Mouse (Mus musculus): ENCODE results near the gene Mastl.

Gene Mastl

DNA sequence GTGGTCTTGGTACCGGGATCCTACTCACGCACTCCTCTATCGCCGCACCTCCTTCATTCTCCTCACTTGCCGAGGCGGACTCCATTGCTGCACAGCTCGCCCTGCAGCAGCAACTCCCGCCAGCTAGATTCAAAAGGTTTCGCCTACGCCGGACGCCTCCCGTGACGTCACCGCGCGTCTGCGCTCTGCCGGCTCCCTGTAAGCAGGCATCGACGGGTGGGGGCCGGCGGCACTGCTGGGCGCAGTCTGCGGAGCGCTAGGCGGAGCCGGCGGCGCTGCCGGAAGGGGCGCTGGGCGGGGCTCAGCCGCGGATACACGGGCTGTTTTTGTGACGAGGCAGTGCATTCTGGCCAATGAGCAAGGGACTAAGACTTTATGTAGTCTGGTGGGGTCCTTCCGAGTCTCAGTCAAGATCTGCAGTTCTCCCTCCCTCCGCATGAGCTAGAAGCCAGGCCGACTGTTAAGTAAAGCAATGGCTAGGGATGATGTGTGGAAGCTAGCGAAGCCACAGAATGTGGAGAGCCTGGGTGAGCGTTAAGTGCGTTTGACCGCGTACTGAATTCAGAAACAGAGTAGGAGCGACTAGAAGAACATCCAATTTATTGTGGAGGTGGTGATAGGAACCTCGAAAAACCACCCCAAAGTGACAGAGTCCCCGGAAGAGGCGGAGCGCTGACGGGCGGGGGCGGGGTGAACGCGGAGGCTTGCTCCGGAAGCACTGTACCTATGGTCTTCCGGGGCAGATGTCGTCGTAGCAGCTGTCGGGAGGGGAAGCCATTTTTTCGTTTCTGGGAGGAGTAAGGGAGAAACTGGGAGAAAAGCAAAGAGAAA, at the start of gene Mastl, which contains the start of gene Yme1l1:
Mastl (minus strand) TSS at position 248 of the 831 bp plus-strand sequence.
Yme1l1 (plus strand) TSS at position 593 of the 831 bp plus-strand sequence.
- peak; percentile 98 for DNase-seq (ENCODE audit: low spot score)

DNA sequence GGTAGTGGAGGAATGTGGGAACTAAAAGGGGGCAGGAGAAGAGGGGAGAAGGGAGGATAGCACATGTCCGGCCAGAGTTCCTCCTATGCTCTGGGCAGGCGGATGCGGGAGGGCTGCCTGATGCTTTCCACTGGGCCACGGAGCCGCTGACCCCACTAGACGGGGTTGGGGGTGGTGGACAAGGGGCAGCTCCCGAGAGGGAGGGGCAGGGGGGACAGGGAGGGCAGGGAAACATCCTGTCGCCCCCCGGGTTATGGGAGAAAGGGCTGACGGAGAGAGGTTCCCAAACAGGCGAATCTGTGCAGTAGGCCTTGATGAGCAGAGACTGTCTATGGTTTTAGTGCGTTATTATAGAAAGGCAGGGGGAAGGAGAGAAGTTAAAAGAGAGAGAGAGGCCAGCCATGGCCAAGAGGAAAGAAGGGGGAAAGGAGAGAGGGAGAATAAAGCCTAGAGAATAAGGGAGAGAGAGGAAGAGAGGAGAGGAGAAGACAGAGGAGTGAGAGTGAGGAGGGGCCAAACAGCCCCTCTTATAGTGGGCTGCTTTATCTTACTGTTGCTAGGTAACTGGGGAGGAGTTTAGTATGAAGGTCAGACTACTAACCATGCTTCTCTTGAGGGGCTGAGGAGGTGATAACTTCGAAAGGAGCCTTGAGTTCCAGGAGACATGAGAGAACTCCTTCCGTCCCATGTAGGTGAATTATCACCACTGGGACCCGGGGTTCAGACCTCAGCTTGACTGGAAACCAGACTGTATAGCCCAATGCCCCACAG, 47.3 kb upstream of the Mastl start:
- no peak for DNase-seq (ENCODE audit: low spot score)

DNA sequence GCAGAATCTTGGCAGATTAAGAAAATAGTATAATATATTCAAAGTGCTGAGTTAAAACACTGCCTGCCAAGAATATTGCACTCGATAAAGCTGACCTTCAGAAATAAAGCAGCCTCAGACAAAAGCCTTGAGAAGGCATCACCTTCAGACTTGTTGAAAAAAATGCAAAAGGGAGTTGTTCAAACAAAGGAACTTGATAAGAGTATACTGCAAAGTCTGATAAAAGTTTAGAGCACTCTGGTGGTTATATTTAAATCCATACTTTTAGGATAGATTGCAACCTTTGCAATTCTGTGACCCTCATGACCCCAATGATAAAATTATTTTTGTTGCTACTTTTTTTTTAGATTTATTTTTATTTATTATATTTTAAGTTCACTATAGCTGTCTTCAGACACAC, 45.2 kb upstream of the Mastl start:
- DNase-seq (ENCODE audit: low spot score) = no peak

DNA sequence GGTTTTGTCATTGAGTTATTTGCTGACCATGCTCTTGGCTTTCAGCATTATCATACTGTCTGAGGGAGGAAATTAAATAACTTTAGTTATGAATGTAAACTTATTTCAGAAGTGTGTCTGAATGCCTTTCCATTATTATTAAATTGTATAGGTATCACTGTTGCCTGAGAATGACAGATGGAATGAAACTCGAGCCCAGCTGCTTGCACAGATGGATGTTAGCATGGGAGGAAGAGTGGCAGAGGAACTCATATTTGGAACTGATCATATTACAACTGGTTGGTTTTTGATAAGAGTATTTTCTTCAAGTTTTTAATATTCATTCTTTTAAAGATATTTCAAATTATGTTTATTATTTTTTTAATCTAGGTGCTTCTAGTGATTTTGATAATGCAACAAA, 38.5 kb upstream of the Mastl start:
- no peak for DNase-seq (ENCODE audit: low spot score)

DNA sequence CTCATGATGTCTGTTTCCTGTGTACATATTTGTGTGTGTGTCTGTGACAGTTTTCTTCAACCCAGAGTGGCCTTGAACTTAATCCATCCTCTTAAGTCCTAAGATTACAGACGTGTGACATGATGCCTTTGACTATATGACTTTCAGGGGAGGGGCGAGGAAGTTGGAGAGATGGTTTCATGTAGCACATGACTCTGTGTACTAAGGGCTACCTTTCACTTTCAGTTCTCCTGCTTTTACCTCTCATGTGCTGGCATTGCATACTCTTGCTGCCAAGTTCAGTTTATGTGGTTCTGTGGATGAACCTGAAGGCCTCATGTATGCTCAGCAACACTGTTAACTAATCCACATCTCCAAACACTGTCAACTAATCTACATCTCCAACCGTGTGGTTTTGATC, 16.5 kb upstream of the Mastl start:
- DNase-seq (ENCODE audit: low spot score) = no peak

DNA sequence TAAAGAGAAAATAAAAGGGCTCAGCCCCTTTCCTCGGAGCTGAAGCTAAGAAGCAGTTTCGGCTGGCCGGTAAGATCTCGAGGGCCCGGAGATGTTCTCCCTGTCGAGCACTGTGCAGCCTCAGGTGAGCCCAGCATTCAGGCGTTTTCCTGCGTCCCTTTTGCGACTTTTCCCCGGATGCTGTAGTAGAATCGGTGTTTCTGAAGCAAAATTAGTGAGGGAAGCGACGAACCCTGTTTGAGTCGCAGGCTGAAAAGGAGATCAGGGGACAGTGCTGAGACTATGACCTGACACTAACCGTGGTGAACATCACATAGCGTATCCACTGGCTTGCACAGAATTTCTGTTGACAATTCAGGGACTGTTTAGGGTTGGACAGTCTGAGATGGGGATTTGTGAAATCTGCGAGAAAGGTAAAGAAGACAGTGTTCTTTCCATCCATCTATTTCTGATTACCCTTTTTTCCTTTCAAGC, 821 bp upstream of the Mastl start:
- DNase-seq (ENCODE audit: low spot score) = no peak

DNA sequence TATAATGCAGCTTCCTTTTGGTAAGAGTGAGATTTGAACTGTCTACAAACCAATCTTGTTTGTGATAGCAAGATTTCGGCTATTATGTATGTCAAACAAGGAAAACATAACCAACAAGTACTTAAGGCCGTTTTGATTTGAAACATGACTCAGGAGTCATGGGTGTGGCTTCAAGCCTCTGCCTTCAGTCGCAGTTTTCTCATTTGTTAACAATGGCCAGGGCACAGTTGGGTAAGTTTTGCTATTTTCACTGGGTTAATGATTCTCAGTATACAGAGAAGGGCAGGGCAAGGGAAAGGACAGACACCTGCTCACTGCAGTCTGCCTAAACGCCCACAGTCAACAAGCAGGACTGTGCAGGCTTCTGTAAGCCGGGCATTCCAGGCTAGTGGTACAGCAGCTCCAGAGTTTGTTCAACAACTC, 614 bp downstream of the Mastl start:
- no peak for DNase-seq (ENCODE audit: low spot score)

DNA sequence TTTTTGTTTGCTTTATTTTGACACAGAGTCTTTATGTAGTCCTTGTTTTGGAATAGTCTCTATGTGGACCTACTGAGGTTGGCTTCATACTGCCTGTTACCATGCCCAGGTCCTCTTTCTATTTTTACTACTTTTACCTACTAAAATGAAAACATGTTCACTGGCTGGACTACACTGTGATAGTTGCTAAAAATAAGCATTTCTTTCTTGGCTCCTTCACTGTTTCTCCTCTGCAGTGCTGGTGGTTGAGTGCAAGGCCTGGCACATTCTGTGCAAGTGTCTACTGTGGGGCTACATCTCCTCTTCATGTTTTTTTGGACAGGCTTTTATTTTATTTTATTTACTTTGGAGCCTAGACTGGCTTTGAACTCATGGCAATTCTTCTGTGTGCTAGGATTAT, 36.3 kb downstream of the Mastl start:
- no peak for DNase-seq (ENCODE audit: low spot score)

DNA sequence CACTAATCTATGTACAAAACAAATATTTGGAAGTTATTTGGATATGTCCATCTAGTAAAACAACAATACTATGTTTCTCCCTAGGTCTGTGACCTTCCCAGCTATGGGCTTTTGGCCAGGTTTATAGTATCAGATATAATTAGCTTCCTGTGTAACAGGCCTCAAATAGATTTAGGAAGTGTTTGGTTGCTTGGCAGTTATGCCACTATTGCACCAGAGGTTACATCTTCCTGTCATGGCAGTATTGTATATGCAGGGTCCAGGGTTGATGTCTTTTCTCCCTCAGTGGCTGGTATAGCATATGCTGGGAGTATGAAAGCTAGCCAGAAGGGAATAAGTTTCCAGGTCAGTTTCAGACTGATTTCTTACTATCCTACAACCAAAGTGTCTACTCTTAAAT, 53.6 kb downstream of the Mastl start:
- no peak for DNase-seq (ENCODE audit: low spot score)

DNA sequence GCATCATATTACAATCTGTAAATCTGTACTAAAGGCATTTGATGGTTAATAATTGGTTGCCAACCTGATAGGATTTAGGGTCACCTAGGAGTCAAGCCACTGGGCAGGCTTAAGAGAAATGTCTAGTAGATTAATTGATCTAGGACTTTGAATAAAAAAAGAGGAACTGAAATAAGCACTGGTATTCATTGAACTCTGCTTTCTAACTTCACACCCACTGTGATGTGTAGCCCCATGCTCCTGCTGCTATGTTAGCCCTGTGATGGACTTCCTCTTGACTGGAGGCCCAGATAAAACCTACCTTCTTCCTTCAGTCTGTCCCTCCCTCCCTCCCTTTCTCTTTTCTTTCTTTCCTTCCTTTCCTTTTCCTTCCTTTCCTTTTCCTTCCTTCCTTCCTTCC, 58.8 kb downstream of the Mastl start:
- no peak for DNase-seq (ENCODE audit: low spot score)

DNA sequence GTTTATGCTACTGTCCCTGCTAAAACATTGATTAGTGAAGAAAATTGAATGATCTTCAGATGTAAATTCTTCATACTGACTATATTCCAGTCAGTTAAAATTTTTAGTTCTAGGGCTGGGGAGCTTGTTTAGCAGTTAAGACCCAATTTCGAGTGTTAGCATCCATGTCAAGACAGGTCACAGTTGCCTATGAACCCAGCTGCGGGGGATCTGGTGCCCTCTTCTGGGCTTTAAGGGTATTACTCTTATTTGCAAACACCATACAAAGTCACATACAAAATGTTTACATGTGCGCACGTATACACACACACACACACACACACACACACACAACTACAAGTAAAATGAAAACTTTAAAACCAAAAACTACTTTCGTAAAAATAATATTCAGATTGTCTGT, 63.6 kb downstream of the Mastl start:
- DNase-seq (ENCODE audit: low spot score) = peak; percentile 52

DNA sequence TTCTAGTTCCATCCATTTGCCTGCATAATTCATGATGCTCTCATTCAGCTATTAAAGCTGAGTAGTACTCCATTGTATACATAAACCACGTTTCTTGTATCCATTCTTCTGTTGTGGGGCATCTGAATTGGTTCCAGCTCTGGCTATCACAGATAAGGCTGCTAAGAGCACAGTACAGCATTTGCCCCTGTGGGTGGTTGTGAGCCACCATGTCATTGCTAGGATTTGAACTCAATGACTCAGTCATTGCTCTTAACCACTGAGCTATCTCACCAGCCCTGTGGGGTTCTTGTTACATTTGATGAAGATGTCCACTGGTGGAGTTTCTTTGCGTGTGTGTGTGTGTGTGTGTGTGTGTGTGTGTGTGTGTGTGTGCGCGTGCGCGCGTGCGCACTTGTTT, 71.3 kb downstream of the Mastl start:
- DNase-seq (ENCODE audit: low spot score) = no peak

DNA sequence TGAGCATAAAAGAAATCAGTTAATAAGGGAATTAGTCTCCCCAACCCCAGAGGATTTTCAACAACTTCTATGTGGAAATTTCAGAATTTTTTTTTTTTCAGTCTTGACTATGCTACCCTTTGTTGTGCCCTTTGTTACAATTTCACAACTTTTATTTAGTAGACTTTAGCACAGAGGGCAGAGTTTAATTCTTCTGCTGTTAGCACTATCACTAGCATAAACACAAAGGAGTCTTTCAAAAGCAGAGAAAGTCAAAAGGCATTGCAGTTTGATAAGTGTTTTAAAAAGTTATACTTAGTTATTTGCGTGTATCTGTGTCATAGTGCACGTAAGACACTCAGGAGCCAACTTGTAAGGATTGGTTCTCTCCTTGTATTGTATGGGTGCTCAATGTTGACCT, 77.2 kb downstream of the Mastl start:
- no peak for DNase-seq (ENCODE audit: low spot score)

DNA sequence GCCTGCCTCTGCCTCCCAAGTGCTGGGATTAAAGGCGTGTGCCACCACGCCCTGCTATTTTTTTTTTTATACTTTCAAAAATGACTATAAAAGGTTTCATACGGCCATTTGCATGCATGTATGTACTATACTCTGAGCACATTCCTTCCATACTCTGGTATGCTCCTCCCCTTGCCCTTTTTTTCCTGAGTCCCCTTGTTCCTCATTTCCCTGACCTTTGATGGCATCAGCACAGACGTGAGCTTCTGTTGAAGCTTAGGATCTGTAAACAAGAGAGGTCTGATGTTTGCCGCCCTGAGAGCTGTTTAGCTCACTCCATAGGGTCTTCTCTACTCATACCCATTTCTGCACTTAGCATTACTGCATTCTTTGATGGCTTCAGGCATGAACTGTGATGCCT, 78.1 kb downstream of the Mastl start:
- DNase-seq (ENCODE audit: low spot score) = no peak

DNA sequence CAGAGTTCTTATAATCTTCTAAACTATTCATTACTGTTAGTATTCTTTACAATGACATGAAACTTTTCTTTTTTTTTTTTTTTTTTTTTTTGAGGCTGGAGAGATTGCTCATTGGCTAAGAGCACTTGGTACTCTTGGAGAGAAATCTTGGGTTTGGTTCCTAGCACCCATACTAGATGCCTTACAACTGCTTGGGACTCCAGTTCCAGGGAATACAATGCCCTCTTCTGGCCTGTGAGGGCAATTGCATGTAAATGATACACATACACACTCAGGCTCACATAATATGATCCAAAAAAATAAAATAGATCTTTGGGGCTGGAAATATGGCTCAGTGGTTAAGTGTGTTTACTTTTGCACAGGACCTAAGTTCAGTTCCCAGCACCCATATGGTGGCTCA, 79.0 kb downstream of the Mastl start:
- no peak for DNase-seq (ENCODE audit: low spot score)

DNA sequence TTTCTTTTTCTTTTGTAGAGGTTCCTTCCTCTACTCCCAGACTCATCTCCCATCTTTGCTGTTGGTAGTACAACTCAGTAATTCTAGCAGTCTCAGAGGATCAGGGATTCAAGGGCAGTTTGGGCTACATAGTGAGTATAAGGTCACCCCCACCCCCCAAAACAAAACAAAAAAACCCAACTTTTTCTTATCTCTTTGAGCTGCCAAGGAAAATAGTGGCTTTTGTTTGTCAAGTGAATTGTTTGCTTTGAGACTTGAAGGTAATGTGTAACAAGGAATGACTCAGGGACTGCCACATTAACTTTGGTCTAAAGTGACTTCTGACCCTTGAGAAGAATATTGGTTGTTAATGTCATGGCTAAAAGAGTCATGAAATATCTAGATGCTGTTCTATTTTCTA, 80.0 kb downstream of the Mastl start:
- DNase-seq (ENCODE audit: low spot score) = no peak

DNA sequence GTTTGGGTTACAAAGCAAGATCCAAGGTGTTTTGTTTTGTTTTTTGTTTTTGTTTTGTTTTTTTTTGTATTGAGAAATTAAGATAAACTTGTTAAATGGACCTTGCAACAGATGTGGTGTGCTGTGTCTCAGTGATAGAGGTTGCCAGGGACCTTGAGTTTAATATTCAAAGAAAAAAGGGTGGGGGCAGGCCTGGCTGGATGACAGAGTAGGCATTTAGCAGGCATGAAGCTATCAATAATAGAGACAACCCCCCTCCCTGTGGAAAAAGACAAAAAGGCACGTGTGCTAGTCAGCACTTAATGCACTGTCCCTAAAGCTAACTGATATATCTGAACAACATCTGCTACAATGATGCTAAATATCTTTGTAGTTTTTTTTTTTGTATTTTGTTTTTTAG, 84.4 kb downstream of the Mastl start:
- no peak for DNase-seq (ENCODE audit: low spot score)

DNA sequence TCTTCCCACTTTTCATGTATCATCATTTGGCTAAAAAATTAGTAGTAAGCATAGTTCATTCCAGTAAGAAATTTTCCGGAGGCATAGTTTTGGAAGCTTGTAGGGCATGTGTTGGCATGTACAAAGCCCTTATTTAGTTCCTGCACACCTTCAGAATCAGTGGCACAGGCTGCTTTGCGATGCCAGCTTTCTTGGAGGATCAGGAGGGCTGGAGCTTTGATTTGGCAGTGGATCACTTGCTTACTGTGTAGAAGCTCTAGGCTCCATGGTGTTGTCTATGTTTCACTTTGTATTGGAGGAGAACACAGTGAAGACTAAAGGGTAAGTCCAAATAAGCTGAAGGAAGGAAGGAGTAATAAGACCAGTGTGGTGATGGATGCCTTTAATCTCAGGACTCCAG, 85.3 kb downstream of the Mastl start:
- no peak for DNase-seq (ENCODE audit: low spot score)

DNA sequence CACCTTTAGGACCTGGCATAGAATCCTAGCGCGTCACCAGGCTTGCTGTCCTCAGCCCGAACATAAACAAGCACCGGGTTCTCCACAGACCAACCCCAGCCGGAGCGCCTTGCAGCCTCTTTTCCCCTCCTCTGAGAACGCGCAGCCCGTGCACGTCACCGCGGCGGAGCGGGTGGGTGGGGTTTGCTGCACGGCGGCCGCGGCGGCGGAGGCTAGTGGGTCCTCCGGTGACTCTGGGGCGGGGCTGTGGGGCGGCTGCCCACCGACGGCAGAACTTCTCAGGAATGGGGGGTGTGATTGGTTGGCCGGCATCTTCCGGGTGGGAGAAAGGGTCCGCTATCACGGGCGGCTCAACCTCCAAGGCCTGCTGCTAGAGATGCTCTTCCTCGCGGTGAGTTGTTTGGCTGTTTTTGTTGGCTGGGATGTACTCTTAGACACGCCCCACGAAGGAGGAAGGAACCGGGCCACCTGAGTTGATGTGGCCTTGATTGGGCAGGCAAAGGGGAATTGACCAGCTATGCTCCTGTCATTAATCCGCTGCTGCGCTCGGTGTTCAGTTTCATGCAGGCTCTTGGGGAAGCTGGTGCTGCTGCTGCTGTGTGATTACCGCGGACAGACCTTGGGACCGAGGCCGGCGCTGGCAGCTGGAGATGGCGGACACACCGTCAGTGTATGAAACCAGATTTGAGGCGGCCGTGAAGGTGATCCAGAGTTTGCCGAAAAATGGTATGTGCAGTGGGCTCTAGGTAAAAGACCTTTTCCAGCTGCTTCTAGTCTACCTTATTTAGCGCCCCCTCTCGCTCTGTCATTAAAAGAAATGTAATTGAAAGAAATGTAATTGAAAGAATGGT, 86.7 kb downstream of the Mastl start:
- DNase-seq (ENCODE audit: low spot score) = peak; percentile 95

DNA sequence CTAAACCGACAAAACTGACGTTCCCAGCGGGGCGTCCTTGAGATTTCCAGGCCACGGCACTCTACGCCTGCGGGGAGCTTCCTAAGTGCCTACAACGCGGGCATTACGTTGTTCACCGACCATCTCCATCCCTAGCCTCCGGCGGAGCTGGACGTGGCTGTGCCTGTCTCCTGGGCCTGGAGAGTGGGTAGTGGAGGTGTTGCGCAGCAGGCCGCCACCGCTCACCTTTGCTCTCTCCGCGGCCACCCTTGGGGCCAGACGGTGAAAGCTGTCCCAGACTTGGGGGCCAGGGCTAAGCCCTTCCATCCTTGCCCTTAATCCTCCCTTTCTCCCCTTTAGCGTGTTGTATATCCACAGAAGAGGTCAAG, 87.5 kb downstream of the Mastl start:
- DNase-seq (ENCODE audit: low spot score) = no peak

DNA sequence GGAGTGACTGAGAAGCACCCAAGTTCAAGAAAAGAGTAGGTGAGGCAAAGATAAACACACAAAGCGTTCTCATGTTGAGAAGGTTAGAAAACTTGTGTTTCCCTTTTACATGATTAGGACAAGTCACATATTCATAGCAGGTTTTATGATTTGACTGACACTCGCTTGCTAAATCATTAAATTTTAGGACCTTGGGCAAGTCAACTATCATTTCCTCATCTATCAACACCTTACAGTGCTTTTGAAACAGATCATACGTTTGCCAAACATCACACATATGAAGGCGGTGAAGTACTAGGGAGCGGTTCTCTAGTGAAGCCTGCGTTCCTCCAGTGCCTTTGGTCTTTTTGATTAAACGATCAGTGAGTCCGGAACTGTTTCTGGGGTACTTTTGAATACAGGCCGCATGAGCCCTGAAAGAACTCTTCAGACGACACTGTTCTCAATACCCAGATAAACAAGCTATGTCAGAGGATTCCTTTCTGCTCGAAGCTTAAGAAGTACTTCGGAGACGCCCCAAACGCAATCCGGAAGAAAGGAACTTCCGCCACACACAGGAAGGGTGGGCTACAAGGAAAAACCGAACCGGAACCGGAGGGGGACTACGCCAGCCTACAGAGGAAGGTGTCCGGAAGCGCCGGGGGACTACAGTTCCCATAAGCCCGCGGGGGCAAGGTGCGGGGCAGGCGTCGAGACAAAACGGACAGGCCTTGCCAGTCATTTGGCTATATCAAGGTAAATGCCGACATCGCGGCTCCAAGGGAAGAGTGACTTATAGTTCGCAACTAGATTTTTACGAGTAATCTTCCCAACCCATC, 88.1 kb downstream of the Mastl start, which contains the start of gene Acbd5:
Acbd5 (plus strand) TSS at position 616 of the 818 bp plus-strand sequence.
- peak; percentile 98 for DNase-seq (ENCODE audit: low spot score)

All from lung, postnatal 25 days (tissue).